Mouse (Mus musculus): ENCODE measurements around the gene Crls1. TPM values are rescaled to one million over a fixed set of nuclear protein-coding genes. Genes with fewer than 3 reads are reported as not detected.

Crls1 gene
- polyA plus RNA-seq (2012; rRNA removed) = 25.3 and 37.3 TPM in 2 replicates

DNA sequence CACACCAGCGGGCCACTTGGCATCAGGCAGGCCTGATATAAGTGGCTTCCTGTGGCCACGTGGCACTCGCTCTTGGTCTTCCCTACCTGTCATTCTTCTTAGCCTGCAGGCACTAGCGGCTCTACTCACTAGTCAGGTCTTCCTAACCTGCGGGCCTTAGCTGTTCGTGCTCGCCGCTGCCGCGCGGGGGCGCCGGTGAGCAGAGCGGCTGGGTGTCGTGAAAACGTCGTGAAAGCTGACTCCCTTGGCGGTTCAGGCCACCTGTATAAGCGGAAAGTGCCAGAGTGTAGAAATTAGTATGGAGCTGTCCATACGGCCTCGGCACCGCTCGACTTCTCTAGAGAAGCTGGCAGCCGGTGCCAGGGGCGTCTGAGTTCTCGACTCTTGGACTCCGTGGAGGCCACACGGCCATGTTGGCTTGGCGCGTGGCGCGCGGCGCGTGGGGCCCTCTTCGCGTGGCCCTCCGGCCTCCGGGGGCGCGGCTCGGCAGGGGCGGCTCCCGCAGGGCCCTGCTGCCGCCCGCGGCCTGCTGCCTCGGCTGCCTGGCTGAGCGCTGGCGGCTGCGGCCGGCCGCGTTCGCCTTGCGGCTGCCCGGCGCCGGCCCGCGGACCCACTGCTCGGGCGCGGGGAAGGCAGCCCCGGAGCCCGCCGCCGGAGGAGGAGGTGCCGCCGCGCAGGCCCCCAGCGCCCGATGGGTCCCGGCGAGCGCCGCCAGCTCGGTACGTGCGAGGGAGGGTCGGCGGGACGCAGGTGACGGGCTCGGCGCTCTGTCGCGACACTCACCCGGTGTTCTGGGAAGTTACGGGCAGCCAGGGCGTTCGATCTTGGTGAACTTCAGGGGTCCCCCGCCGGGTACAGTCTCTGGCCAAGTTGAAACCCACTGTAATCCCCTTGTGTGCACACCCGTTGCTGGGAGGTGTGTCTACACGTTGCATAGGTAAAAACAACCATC, at the start of gene Crls1:
Gene Crls1, plus strand, starts transcription at position 260 of the 952 bp plus-strand sequence.
- peak; percentile 31 for DNase-seq (ENCODE audit: low read depth)

GRCm38 (mm10) chr2:132802976-132803375, 43.5 kb upstream of the Crls1 start:
- no peak for DNase-seq (ENCODE audit: low read depth)

DNA sequence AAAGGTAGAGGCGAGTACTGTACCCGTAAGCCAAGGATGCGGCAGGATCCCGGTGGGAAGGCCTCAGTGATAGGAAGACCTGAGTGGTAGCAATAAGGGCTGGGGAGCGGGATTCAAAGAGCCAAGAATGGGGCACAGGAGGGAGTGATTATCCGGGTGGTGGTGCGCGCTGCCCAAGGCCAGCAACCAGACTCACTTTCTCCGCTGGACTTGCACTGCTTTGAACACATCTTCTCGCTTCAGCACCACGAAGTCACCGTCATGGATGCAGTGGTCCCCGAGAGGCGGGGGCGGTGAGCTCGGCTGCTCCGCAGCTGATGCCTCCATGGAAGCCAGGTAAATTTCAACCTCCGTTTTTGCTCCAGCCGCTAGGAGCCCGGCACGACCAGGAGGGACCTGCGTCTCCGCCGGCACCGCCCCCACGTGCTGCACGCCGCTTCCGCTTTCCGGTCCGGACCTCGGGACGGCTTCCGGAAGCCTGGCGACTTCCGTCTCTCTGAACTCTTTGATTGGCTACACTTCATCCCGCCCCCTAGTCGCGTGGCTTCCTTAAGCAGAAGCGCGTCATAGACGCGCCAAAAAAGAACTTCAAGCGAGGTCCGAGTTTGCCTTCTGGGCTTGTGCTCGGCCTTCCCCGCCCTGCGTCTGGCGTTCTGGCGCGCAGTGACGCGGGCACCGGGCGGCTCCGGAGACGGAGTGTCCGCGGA, 30.7 kb upstream of the Crls1 start, which contains the start of the genes Trmt6 and Mcm8:
Gene Trmt6, minus strand, starts transcription at position 448 of the 707 bp plus-strand sequence.
Gene Mcm8, plus strand, starts transcription at position 534 of the 707 bp plus-strand sequence.
- peak; percentile 65 for DNase-seq (ENCODE audit: low read depth)

GRCm38 (mm10) chr2:132841071-132841470, 5.4 kb upstream of the Crls1 start:
- DNase-seq (ENCODE audit: low read depth) = no peak

DNA sequence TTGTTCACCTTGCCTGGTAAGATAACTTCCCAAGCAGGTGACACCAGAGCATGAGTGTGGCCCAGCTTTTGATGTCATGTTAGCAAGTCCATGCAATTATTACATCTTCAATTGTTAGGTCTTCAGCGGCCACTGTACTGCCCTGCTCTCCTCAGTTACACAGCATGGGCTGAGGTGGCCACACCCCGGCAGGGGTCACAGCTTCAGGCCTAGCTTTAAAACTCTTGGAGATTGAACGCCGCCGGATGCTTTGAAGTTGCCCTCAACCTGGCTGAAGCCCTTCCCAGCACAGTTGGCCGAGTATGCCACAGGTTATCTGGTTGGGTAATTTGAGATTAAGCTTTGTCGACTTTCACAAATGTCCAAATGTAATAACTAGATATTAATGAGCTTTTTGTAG, 1.1 kb downstream of the Crls1 start:
- no peak for DNase-seq (ENCODE audit: low read depth)

DNA sequence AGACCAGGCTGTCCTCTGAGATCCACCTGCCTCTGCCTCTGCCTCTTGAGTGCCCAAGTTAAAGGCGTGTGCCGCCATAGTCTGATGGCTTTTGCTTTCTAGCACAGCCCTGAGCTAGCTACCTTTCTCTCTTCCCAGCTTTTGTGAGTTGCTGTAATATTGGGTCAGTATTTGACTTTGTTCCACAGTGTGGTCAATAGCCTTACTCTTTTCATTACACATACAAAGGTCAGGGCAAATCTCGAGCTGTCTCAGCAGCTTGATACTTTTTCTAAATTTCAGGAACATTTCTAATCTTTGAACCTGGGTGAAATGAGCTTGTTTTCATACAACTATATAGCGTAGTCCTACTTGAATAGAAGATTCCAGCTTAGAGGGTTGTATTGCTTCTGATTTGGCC, 1.9 kb downstream of the Crls1 start:
- no peak for DNase-seq (ENCODE audit: low read depth)

GRCm38 (mm10) chr2:132849141-132849540, 2.7 kb downstream of the Crls1 start:
- DNase-seq (ENCODE audit: low read depth) = no peak

- no peak for DNase-seq (ENCODE audit: low read depth)
These were observed 6.6 kb downstream of the Crls1 start for GRCm38 (mm10) chr2:132853051-132853450.

GRCm38 (mm10) chr2:132856333-132856732, 9.9 kb downstream of the Crls1 start:
- no peak for DNase-seq (ENCODE audit: low read depth)

DNA sequence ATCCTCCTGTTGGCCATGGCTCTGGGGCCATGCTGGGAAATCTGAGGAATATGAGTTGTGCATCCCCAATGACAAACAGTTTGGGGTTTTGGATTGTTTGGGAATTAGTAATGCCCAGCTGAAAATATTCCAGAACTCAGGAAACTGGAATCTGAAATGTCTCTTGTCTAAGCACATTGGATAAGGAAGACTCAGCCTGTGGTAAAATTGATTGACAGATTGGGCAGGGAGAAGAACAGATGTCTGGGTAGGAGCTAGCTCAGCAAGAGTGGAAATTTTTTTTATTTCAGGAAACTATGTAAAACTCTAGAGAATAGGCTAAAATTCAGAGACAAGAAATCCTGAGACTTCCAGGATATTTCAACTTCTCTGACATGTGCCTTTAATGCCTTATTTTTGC, 14.0 kb downstream of the Crls1 start:
- DNase-seq (ENCODE audit: low read depth) = no peak

GRCm38 (mm10) chr2:132861456-132861855, 15.0 kb downstream of the Crls1 start:
- no peak for DNase-seq (ENCODE audit: low read depth)

DNA sequence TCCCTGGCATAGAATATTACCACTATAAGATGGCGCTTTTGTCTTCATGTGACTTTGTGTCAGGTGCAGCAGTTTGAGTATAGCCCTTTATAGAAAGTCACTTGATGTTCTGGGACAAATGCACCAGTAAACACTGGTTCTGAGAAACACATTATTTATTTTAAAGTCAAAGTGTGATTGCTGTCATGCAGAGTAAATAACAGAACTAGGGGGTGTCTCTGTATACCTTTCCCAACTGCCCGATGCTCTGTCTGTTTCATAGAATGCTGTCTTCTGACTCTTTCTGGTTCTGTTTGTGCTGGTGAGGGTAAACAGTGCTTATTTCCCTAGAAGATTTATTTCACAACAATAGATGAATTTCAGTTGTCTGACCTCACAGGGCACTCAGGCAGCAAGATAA, 16.9 kb downstream of the Crls1 start:
- DNase-seq (ENCODE audit: low read depth) = no peak

DNA sequence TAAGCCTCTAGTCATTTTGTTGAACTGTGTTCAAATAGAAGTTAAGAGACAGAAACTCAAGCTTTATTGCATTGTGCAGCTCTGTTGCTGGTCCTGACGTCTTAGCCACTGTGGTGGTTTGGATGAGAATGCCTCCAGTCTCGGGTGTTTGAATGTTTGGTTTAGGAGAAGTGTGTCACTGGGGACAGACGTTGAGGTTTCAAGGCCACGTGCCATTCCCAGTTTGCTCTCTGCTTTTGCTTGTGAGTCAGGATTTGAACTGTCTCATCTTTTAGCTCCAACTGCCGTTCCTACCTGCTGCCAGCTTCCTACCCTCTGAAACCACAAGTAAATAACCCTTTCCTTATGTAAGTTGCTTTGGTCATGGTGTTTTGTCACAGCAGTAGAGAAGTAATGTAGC, 21.1 kb downstream of the Crls1 start:
- DNase-seq (ENCODE audit: low read depth) = no peak

- DNase-seq (ENCODE audit: low read depth) = no peak
These were observed 23.2 kb downstream of the Crls1 start for GRCm38 (mm10) chr2:132869682-132870081.

DNA sequence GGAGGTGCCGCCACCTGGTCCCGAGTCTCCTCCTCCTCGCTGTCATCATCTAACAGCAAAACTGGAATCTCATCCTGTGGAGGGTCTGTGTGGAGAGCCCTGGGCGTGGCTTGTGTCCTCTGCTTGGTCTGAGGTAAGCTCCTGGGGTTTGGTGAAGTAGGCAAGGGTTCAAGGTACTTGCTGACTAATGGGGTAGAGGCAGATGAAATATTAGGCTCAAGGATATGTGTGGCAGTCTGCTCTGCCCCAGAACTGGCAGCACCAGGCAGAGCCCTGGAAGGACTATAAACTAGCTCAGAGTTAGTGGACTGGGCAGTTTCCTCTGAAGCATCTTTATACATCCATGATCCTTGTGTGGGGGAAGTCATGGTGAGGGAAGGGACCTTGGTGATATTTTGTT, 23.8 kb downstream of the Crls1 start:
- DNase-seq (ENCODE audit: low read depth) = no peak

DNA sequence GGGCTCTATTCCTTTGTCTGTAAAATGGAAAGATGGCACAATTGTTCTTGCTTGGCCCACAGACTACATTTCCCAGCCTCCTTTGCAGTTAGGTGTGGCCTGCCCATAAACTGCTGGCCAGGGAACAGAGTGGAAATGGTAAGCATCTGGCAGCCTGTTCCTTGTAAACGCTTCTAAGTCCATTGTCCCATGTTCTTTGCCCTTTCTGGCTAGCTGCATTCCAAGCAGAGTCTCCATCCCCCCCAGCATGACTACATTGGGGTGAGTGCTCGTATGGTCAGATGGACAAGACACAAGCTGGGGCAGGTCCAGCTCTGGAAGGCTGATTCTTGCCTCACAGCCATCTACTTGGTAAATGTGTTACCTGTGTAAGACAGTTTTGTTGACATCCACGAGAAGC, 25.2 kb downstream of the Crls1 start:
- no peak for DNase-seq (ENCODE audit: low read depth)

DNA sequence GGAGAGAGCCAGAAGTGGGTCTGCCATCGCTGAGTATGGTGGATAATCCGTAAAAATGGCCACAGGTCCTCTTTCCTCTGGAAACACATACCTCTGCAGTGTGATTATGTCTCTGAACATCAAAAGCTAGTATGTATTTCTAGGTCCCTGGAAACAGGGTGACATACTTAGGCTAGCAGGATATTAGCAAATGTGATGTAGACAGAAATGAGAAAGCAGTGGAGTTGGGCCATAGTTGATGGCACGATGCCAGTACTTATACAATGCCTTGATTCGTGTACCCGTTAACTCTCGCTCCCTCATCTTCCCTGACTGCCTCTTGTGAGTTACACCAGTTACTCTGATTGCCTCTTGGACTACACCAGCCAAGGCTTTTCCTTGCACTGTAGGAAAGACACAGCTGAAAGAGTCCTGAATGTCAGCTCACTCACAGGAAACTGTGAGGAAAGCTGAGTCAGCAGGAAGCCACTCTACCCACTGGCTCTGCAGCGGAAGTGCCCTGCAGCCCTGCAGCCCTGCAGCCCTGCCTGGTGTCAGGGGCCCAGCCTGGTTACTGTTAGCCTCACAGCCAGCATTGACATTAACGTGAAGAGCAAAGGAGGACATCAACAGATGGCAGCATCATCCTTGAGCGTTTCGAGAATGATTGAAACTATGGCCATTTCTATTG, 27.3 kb downstream of the Crls1 start:
- no peak for DNase-seq (ENCODE audit: low read depth)

DNA sequence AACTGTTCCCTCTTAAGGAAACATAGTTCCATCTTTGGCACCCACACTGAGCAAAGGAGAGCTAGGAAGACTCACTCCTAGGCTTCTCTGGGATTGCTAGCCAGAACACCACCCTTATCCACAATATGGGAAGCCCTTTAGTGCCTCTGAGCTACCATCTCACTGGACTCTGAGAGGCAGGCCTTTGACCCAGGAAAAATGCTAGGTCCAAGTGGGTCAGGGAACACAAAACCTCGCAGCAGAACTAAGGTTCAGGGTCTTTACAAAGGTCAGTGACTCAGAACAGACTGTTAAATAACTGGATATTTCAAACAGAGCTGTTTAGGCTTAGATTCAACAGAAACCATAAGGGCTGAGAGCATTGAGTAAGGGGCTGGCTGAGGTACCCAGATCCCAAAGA, 30.5 kb downstream of the Crls1 start:
- DNase-seq (ENCODE audit: low read depth) = no peak

GRCm38 (mm10) chr2:132879261-132880044, 33.0 kb downstream of the Crls1 start:
- DNase-seq (ENCODE audit: low read depth) = no peak

DNA sequence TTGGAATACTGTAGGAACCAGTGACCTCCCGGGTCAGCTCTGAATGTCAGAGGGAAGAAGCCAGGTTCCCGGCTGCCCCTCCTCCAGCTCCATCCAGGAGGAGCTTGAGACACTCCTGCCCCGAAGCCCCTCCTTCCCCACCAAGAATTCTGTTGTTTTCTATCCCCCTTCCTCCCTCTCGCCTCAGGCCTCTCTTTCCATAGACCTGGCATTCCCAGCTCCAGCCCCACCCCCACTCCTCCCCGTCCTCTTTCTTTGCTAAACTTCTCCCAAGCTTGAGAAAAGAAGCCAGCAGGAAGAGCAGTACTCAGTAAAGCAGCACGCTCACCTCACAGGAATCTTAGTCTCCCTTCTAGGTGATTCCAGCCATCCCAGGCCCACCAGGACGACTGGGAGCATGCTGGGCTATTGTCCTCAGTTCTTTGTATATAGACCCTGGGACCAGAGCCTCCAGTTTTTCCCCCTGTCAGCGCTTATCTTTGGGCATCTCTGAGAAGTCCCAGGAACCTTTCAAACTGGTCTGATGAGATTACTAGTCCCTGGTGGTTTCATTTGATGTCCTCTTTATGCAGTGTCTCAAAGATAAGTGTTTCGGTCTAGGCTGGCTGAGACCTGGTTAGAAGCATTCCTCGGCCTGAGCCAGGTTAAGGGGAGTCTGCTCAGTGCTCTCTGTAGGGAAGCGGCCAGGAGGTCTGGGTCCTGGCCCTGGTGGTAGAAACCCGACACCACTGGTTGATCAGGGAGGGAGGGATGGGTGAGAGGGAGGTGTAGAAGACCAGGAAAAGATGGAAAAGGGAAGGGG, 34.6 kb downstream of the Crls1 start, which contains the start of gene Lrrn4:
Gene Lrrn4, minus strand, starts transcription at position 48 of the 802 bp plus-strand sequence.
- DNase-seq (ENCODE audit: low read depth) = no peak

Measured in gonadal fat pad, adult 2 months (tissue).